Mouse (Mus musculus): ENCODE data around the gene Zranb1.

Zranb1 gene

GRCm38 (mm10) chr7:133002271-133002670 is 71.3 kb downstream of the Zranb1 start:
- no peak for DNase-seq (ENCODE audit: low read depth)

GRCm38 (mm10) chr7:133003421-133003820 is 72.5 kb downstream of the Zranb1 start:
- peak; percentile 73 for DNase-seq (ENCODE audit: low read depth)

- no peak for DNase-seq (ENCODE audit: low read depth)
Observed at GRCm38 (mm10) chr7:133005772-133006171, 74.8 kb downstream of the Zranb1 start.

GRCm38 (mm10) chr7:133007343-133007742 is 76.4 kb downstream of the Zranb1 start:
- DNase-seq (ENCODE audit: low read depth), result no peak

GRCm38 (mm10) chr7:133008663-133009062 is 77.7 kb downstream of the Zranb1 start:
- no peak for DNase-seq (ENCODE audit: low read depth)

GRCm38 (mm10) chr7:133009676-133010075 is 78.7 kb downstream of the Zranb1 start:
- no peak for DNase-seq (ENCODE audit: low read depth)

GRCm38 (mm10) chr7:133010477-133010876 is 79.5 kb downstream of the Zranb1 start:
- no peak for DNase-seq (ENCODE audit: low read depth)

- no peak for DNase-seq (ENCODE audit: low read depth)
Observed at GRCm38 (mm10) chr7:133011191-133011590, 80.2 kb downstream of the Zranb1 start.

- no peak for DNase-seq (ENCODE audit: low read depth)
Observed at GRCm38 (mm10) chr7:133011611-133012010, 80.7 kb downstream of the Zranb1 start.

GRCm38 (mm10) chr7:133012637-133013366 is 81.9 kb downstream of the Zranb1 start:
- peak; percentile 62 for DNase-seq (ENCODE audit: low read depth)

- no peak for DNase-seq (ENCODE audit: low read depth)
Observed at GRCm38 (mm10) chr7:133013923-133014322, 83.0 kb downstream of the Zranb1 start.

GRCm38 (mm10) chr7:133014631-133015030 is 83.7 kb downstream of the Zranb1 start:
- DNase-seq (ENCODE audit: low read depth), result no peak

GRCm38 (mm10) chr7:133015416-133016070 is 84.6 kb downstream of the Zranb1 start:
- DNase-seq (ENCODE audit: low read depth), result no peak

- no peak for DNase-seq (ENCODE audit: low read depth)
Observed at GRCm38 (mm10) chr7:133018961-133019360, 88.0 kb downstream of the Zranb1 start.

- no peak for DNase-seq (ENCODE audit: low read depth)
Observed at GRCm38 (mm10) chr7:133019481-133020020, 88.6 kb downstream of the Zranb1 start.

GRCm38 (mm10) chr7:133024694-133025093 is 93.8 kb downstream of the Zranb1 start:
- no peak for DNase-seq (ENCODE audit: low read depth)

- DNase-seq (ENCODE audit: low read depth), result no peak
Observed at GRCm38 (mm10) chr7:133027930-133028329, 97.0 kb downstream of the Zranb1 start.

- DNase-seq (ENCODE audit: low read depth), result no peak
Observed at GRCm38 (mm10) chr7:133029004-133029403, 98.1 kb downstream of the Zranb1 start.

- DNase-seq (ENCODE audit: low read depth), result no peak
Observed at GRCm38 (mm10) chr7:133029496-133030047, 98.6 kb downstream of the Zranb1 start.

- DNase-seq (ENCODE audit: low read depth), result no peak
Observed at GRCm38 (mm10) chr7:133032589-133033203, 101.8 kb downstream of the Zranb1 start.

GRCm38 (mm10) chr7:133035901-133036300 is 105.0 kb downstream of the Zranb1 start:
- DNase-seq (ENCODE audit: low read depth), result no peak
